Mouse (Mus musculus) cerebellum, adult 2 months (tissue): ENCODE measurements around the gene Aacs. TPM values are rescaled to one million over a fixed set of nuclear protein-coding genes. Genes with fewer than 3 reads are reported as not detected.

Experiments
- DNase-seq, 2 experiments: peaks; one replicate each; pipeline ENCODE4 v3.0.0; 2021
- H3K27ac ChIP-seq: fragments of 200-500 bp; 2 replicates; pipeline ENCODE4 v1.5.1; 2012; ENCODE audit warnings: low read length, control low read depth, inconsistent platforms; ENCODE audit not compliant: insufficient read depth
- H3K27me3 ChIP-seq: fragments of 200-500 bp; 2 replicates; pipeline ENCODE4 v1.6.1; 2012; ENCODE audit warnings: inconsistent platforms, mild to moderate bottlenecking, low read length, moderate library complexity; ENCODE audit not compliant: control insufficient read depth, insufficient read depth
- H3K4me1 ChIP-seq: fragments of 200-500 bp; 2 replicates; pipeline ENCODE4 v1.6.1; 2011; ENCODE audit warnings: low read length; ENCODE audit not compliant: control insufficient read depth, insufficient read depth
- H3K4me3 ChIP-seq: fragments of 200-500 bp; replicated peaks from 2 replicates; pipeline ENCODE3; 2011; ENCODE audit warnings: mild to moderate bottlenecking, low read depth, low read length, control low read depth; ENCODE audit not compliant: insufficient read depth
- CTCF ChIP-seq: fragments of 200-500 bp; IDR thresholded peaks from 2 replicates; pipeline ENCODE4 v1.5.1; 2011; ENCODE audit warnings: low read depth, mild to moderate bottlenecking, control low read depth, low read length, moderate library complexity, borderline replicate concordance; ENCODE audit not compliant: insufficient read depth
- POLR2A ChIP-seq: fragments of 200-500 bp; IDR thresholded peaks from 2 replicates; pipeline ENCODE4 v1.6.1; 2011; ENCODE audit warnings: low read length, control low read depth, borderline replicate concordance; ENCODE audit not compliant: insufficient read depth
- WGBS: fragments of 180-500 bp; shearing (Covaris S2); methylation state at CpG from one replicate; pipeline ENCODE4 v1.1.7; 2018; 5-methylcytosine and 5-hydroxymethylcytosine counted together
- polyA plus RNA-seq: library from polyadenylated mRNA; depleted of rRNA; stranded (reverse); fragments of >200 nt; gene quantifications from 2 replicates; pipeline ENCODE4 v1.2.3, GENCODE M21; 2012

The Aacs gene
- polyA plus RNA-seq, 1 experiment: 47.4 TPM

DNA sequence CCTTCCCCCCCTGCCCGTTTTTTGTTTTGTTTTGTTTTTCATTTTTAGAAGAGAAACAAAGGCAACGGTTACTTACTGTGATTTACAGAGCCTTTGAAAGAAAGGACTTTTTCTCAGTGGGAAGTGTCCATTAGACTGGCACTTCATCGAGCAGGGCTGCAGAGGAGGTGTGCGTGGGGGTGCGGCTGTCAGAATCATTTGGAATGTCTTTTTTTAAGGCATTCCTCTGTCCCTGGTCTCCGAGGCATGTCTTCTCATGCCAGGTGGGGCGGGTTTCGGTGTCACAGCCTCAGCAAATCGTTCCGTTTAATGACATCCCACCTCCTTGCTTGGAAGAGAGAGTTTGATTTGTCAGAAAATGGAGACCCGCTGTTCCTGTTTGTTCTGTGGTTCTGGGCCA, 29.1 kb downstream of the Aacs start:
- H3K27ac ChIP-seq: no peak overlapping the region
- DNase-seq: no peak
- no peaks in the 10 kb centered on the region for H3K27me3 ChIP-seq
- TF ChIP-seq POLR2A (no peak), CTCF (no peak)
- H3K4me1 ChIP-seq: 0 out of 2 replicates have a peak, but pooled peaks cover under 1% of the 10 kb centered on the region
- 58% methylated on average over 11 of the region's 11 CpGs for WGBS
- no peak overlapping the region for H3K4me3 ChIP-seq

DNA sequence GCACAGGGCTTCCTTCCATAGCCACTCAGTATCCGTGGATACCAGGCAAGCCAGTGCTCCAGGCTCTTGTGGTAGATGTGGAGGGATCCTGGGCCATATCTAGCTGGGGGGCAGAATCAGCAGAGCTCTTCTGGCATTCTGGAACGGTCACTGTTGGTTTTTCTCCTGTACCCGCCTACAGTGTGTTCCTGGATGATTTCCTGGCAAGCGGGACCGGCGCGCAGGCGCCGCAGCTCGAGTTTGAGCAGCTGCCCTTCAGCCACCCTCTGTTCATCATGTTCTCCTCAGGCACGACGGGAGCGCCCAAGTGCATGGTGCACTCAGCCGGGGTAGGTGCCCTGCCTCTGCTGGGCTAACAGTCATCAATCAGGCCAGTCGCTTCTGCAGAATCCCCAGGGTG, 30.4 kb downstream of the Aacs start:
- Histone ChIP-seq H3K4me1 (no peaks in the 10 kb centered on the region), H3K27ac (no peak overlapping the region), H3K4me3 (no peak overlapping the region), H3K27me3 (no peaks in the 10 kb centered on the region)
- TF ChIP-seq CTCF: no peak
- TF ChIP-seq POLR2A: no peak
- no peak for DNase-seq
- 44% methylated on average over 15 of the region's 15 CpGs for WGBS

DNA sequence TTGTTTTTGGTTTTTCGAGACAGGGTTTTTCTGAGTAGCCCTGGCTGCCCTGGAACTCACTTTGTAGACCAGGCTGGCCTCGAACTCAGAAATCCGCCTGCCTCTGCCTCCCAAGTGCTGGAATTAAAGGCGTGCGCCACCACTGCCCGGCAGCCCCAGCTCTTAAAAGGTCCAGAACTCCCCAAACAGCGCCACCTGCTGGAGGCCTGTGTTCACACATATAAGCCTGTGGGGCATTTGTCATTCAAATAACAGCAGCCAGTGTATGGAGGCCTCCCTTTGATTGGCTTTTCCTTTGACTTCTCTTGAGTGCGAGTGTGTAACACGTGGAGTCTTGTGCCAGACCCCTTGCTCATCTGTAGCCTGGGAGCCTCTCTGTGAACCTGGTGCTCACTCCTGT, 32.0 kb downstream of the Aacs start:
- TF ChIP-seq POLR2A: no peak
- TF ChIP-seq CTCF: no peak
- Histone ChIP-seq H3K27me3 (no peaks in the 10 kb centered on the region), H3K27ac (no peak overlapping the region), H3K4me3 (no peak overlapping the region), H3K4me1 (no peaks in the 10 kb centered on the region)
- DNase-seq: no peak
- WGBS: 93% methylated on average over 9 of the region's 9 CpGs

DNA sequence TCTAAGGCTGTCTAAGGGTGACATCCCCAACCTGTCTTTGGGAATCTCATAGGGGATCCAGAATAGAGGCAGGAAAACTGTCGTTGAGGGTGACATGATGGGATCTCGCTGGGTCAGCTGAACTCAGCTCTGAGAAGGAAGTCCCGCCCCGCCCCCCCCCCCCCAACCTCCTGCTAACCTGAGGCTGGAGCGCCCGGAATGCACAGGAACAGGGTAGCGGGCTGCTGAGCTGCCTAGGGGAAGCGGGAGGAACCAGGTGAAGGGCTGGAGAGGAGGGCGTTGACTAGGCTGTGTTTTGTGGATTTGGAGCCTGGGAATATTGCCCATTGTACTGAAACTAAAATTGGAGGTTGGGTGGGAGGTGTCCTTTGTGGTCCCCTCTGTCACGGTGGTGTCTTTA, 32.4 kb downstream of the Aacs start:
- H3K4me1 ChIP-seq: no peaks in the 10 kb centered on the region
- DNase-seq: no peak
- no peaks in the 10 kb centered on the region for H3K27me3 ChIP-seq
- no peak for TF ChIP-seq CTCF
- no peak for TF ChIP-seq POLR2A
- H3K4me3 ChIP-seq: no peak overlapping the region
- no peak overlapping the region for H3K27ac ChIP-seq
- WGBS: 96% methylated on average over 10 of the region's 10 CpGs

- Histone ChIP-seq H3K27me3 (no peaks in the 10 kb centered on the region), H3K4me1 (no peaks in the 10 kb centered on the region), H3K27ac (no peak overlapping the region), H3K4me3 (no peak overlapping the region)
- DNase-seq: peak; percentile 45 to 67
- WGBS: 47% methylated on average over 5 of the region's 5 CpGs
- TF ChIP-seq CTCF (peak; percentile 89), POLR2A (no peak)
Observed at GRCm38 (mm10) chr5:125509541-125509940, 33.9 kb downstream of the Aacs start.

- DNase-seq: no peak
- Histone ChIP-seq H3K4me3 (no peak overlapping the region), H3K27me3 (no peaks in the 10 kb centered on the region), H3K4me1 (no peaks in the 10 kb centered on the region), H3K27ac (no peak overlapping the region)
- TF ChIP-seq CTCF: no peak
- TF ChIP-seq POLR2A: no peak
- WGBS: 74% methylated on average over 12 of the region's 12 CpGs
Observed at GRCm38 (mm10) chr5:125515006-125515405, 39.4 kb downstream of the Aacs start.

DNA sequence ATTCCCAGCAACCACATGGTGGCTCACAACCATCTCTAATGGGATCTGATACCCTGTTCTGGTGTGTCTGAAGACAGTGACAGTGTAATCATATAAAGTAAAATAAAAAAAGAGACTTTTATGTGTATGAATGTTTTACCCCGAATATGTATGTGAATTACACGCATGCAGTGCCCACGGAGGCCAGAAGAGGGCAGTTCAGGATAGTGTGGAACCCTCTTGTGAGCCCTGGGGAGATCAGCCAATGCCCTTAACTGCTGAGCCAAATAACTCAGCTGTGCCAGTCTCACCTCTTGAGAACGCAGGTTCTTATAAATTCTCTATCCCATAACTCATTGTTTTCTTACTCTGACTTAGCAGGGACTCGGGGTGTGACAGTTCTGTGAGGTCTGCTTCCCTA, 43.0 kb downstream of the Aacs start:
- no peak overlapping the region for H3K4me3 ChIP-seq
- H3K27me3 ChIP-seq: no peaks in the 10 kb centered on the region
- no peak for DNase-seq
- TF ChIP-seq CTCF (peak; percentile 52; the same call in 1 of the 2 replicates), POLR2A (no peak)
- H3K27ac ChIP-seq: no peak overlapping the region
- no peaks in the 10 kb centered on the region for H3K4me1 ChIP-seq
- WGBS: 59% methylated on average over 5 of the region's 5 CpGs

DNA sequence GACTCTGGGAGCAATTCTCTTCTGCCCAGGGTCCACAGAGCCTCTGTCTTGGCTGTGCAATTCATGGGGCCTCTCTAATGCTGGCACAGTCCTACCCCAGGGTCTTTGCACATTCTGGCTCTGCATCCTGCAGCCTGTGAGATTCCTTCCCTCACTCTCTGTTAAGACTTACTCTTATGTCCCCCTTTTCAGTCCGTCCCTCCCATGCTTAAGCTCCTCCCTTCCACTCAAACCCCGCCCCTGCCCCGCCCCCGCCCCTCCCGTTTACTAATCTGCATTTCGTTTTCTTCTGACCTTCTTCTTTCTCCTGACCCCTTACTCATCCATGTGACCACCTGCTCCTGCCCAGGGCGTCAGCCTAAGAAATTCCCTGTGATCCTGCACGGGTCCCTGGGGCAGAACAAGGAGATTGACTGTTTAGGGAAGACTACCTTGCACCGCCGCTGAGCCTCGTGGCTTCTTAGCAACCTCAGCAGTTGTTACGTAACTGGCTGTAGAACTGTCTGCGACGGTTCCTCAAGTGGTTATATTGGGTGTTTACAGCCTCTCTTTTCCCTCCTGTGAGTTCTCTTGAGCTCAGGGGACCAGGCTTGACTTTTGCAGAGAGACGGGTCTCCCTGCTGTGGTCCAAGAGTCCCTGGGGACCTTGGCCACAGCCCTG, 45.4 kb downstream of the Aacs start:
- TF ChIP-seq POLR2A (no peak), CTCF (no peak)
- no peak for DNase-seq
- H3K4me1 ChIP-seq: no peaks in the 10 kb centered on the region
- no peaks in the 10 kb centered on the region for H3K27me3 ChIP-seq
- no peak overlapping the region for H3K27ac ChIP-seq
- WGBS: 38% methylated on average over 15 of the region's 15 CpGs
- no peak overlapping the region for H3K4me3 ChIP-seq

DNA sequence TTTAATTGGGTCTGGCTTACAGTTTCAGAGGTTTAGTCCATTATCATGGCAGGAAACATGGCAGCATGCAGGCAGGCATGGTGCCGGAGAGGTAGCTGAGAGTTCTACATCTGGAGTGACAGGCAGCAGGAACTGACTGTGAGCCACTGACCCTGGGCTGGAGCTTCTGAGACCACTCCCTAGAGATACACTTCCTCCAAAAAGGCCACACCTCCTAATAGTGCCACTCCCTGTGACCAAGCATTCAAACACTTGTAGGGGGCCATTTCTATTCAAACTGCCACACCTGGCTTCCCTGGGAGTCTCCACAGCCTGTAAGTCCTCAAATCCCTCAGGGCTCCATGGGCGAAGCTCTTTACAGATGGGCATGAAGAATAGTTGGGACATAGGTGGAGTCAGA, 47.7 kb downstream of the Aacs start:
- 88% methylated on average over 2 of the region's 2 CpGs for WGBS
- H3K4me1 ChIP-seq: no peaks in the 10 kb centered on the region
- TF ChIP-seq CTCF (no peak), POLR2A (no peak)
- no peak overlapping the region for H3K4me3 ChIP-seq
- H3K27ac ChIP-seq: no peak overlapping the region
- no peaks in the 10 kb centered on the region for H3K27me3 ChIP-seq
- no peak for DNase-seq
